Mouse (Mus musculus) testis, adult 2 months (tissue): ENCODE measurements around the gene Mlec. TPM values are rescaled to one million over a fixed set of nuclear protein-coding genes. Genes with fewer than 3 reads are reported as not detected.
"Not testable (repeated sequence)": the region's sequence is repeated elsewhere in the genome, so short reads cannot be mapped to it uniquely, and the experiment has no call there.

Experiments
- H3K27ac ChIP-seq: fragments of 200-500 bp; 2 replicates; pipeline ENCODE4 v1.5.1; 2012; ENCODE audit warnings: low read depth, low read length; ENCODE audit not compliant: control insufficient read depth, insufficient read depth
- H3K27me3 ChIP-seq: fragments of 200-500 bp; 2 replicates; pipeline ENCODE4 v1.6.1; 2012; ENCODE audit warnings: mild to moderate bottlenecking, low read length, moderate library complexity; ENCODE audit not compliant: control insufficient read depth, insufficient read depth
- H3K36me3 ChIP-seq: fragments of 200-500 bp; 2 replicates; pipeline ENCODE4 v1.6.1; 2012; ENCODE audit warnings: mild to moderate bottlenecking, low read length; ENCODE audit not compliant: control insufficient read depth, insufficient read depth
- H3K4me1 ChIP-seq: fragments of 200-500 bp; 2 replicates; pipeline ENCODE4 v1.6.1; 2012; ENCODE audit warnings: low read length; ENCODE audit not compliant: control insufficient read depth, insufficient read depth
- H3K4me3 ChIP-seq: fragments of 200-500 bp; 2 replicates; pipeline ENCODE4 v1.5.1; 2012; ENCODE audit warnings: low read depth, mild to moderate bottlenecking, low read length, moderate library complexity, mixed read lengths; ENCODE audit not compliant: control insufficient read depth
- CTCF ChIP-seq: fragments of 200-500 bp; IDR thresholded peaks from 2 replicates; pipeline ENCODE4 v1.5.1; 2012; ENCODE audit warnings: low read depth, mild to moderate bottlenecking, inconsistent platforms, low read length, moderate library complexity; ENCODE audit not compliant: control insufficient read depth, insufficient read depth, insufficient replicate concordance
- POLR2A ChIP-seq: fragments of 200-500 bp; IDR thresholded peaks from 2 replicates; pipeline ENCODE4 v1.6.1; 2012; ENCODE audit warnings: low read depth, mild to moderate bottlenecking, inconsistent platforms, low read length, moderate library complexity; ENCODE audit not compliant: control insufficient read depth
- polyA plus RNA-seq: library from polyadenylated mRNA; depleted of rRNA; stranded (reverse); fragments of >200 nt; gene quantifications from 2 replicates; pipeline ENCODE4 v1.2.3, GENCODE M21; 2012

The Mlec gene
- polyA plus RNA-seq, 1 experiment = 115 TPM

GRCm38 (mm10) chr5:115165351-115165750, 7.4 kb upstream of the Mlec start:
- no peaks in the 10 kb centered on the region for H3K36me3 ChIP-seq
- peak overlapping the region; percentile 70 for H3K4me3 ChIP-seq
- H3K27me3 ChIP-seq = no peaks in the 10 kb centered on the region
- H3K4me1 ChIP-seq = peaks cover 25% of the 10 kb centered on the region
- 0 out of 2 replicates have a peak, but pooled peaks have one; percentile 8 for TF ChIP-seq POLR2A
- TF ChIP-seq CTCF = peak; percentile 67; the same call in 1 of the 2 replicates
- H3K27ac ChIP-seq = peak overlapping the region; percentile 19; the same call in 1 of the 2 replicates

GRCm38 (mm10) chr5:115164446-115164845, 6.5 kb upstream of the Mlec start:
- H3K36me3 ChIP-seq, H3K4me3 ChIP-seq, H3K27ac ChIP-seq, H3K27me3 ChIP-seq: not testable (repeated sequence)
- peaks cover 25% of the 10 kb centered on the region for H3K4me1 ChIP-seq

- peaks cover 26% of the 10 kb centered on the region for H3K4me1 ChIP-seq
- no peak for TF ChIP-seq POLR2A
- peak; percentile 45; the same call in 1 of the 2 replicates for TF ChIP-seq CTCF
These were observed 5.6 kb upstream of the Mlec start for GRCm38 (mm10) chr5:115163563-115163962.

GRCm38 (mm10) chr5:115161940-115162279, 3.9 kb upstream of the Mlec start:
- H3K27me3 ChIP-seq, H3K36me3 ChIP-seq, H3K27ac ChIP-seq, H3K4me3 ChIP-seq: not testable (repeated sequence)
- H3K4me1 ChIP-seq = peaks cover 27% of the 10 kb centered on the region

More at GRCm38 (mm10) chr5:115163563-115163962, 5.6 kb upstream of the Mlec start:
- H3K27me3 ChIP-seq = no peaks in the 10 kb centered on the region
- peak overlapping the region; percentile 45 for H3K4me3 ChIP-seq
- H3K36me3 ChIP-seq = no peaks in the 10 kb centered on the region
- H3K27ac ChIP-seq = no peak overlapping the region

GRCm38 (mm10) chr5:115161064-115161939, 3.3 kb upstream of the Mlec start:
- no peak overlapping the region for H3K27ac ChIP-seq
- peaks cover 24% of the 10 kb centered on the region for H3K4me1 ChIP-seq

GRCm38 (mm10) chr5:115160655-115161054, 2.7 kb upstream of the Mlec start:
- Histone ChIP-seq H3K36me3 (no peaks in the 10 kb centered on the region), H3K4me1 (peaks cover 22% of the 10 kb centered on the region)

More at GRCm38 (mm10) chr5:115161064-115161939, 3.3 kb upstream of the Mlec start:
- Histone ChIP-seq H3K27me3 (no peaks in the 10 kb centered on the region), H3K4me3 (no peak overlapping the region), H3K36me3 (no peaks in the 10 kb centered on the region)
- TF ChIP-seq POLR2A = no peak
- no peak for TF ChIP-seq CTCF

GRCm38 (mm10) chr5:115159165-115159564, 1.2 kb upstream of the Mlec start:
- peak overlapping the region; percentile 98 for H3K27ac ChIP-seq
- H3K27me3 ChIP-seq = no peaks in the 10 kb centered on the region
- TF ChIP-seq CTCF = no peak
- TF ChIP-seq POLR2A = no peak
- H3K4me3 ChIP-seq = peak overlapping the region; percentile 90
- no peaks in the 10 kb centered on the region for H3K36me3 ChIP-seq
- H3K4me1 ChIP-seq = peaks cover 31% of the 10 kb centered on the region

More at GRCm38 (mm10) chr5:115160655-115161054, 2.7 kb upstream of the Mlec start:
- Histone ChIP-seq H3K27me3 (no peaks in the 10 kb centered on the region), H3K4me3 (no peak overlapping the region), H3K27ac (no peak overlapping the region)
- TF ChIP-seq POLR2A = no peak
- TF ChIP-seq CTCF = no peak
